Mouse (Mus musculus): Measurements from ENCODE around the gene Golga3. TPM values are rescaled to one million over a fixed set of nuclear protein-coding genes. Genes with fewer than 3 reads are reported as not detected.

Gene Golga3
- polyA plus RNA-seq, 1 experiment from 2014 or later, result 17.9 TPM

GRCm38 (mm10) chr5:110225056-110225455 lies 48.6 kb downstream of the Golga3 start:
- Histone ChIP-seq H3K4me3 (ENCODE audit: low read depth, low read length) (no peak overlapping the region), H3K9me3 (ENCODE audit: control insufficient read depth, low read length) (no peaks in the 10 kb centered on the region), H3K4me2 (no peak overlapping the region), H3K27me3 (ENCODE audit: control insufficient read depth, insufficient read depth, low read length) (no peaks in the 10 kb centered on the region), H3K4me1 (ENCODE audit: control insufficient read depth, insufficient read depth, low read length) (peaks cover 3% of the 10 kb centered on the region), H3K36me3 (ENCODE audit: control insufficient read depth, insufficient read depth, low read length) (peaks cover 11% of the 10 kb centered on the region), H3K9ac (ENCODE audit: low read length) (no peak overlapping the region), H3K27ac (ENCODE audit: low read depth, low read length) (no peak overlapping the region)
- 85% methylated on average over 3 of the region's 3 CpGs for WGBS
- DNase-seq (ENCODE audit: low spot score, missing footprints) (no peak), ATAC-seq (ENCODE audit: low FRiP score) (no peak)

GRCm38 (mm10) chr5:110227336-110227883 lies 50.9 kb downstream of the Golga3 start:
- Histone ChIP-seq H3K36me3 (ENCODE audit: control insufficient read depth, insufficient read depth, low read length) (peaks cover 3% of the 10 kb centered on the region; the same call in 1 of the 2 replicates), H3K4me2 (no peak overlapping the region), H3K27me3 (ENCODE audit: control insufficient read depth, insufficient read depth, low read length) (no peaks in the 10 kb centered on the region), H3K9ac (ENCODE audit: low read length) (no peak overlapping the region), H3K27ac (ENCODE audit: low read depth, low read length) (no peak overlapping the region), H3K9me3 (ENCODE audit: control insufficient read depth, low read length) (no peaks in the 10 kb centered on the region), H3K4me1 (ENCODE audit: control insufficient read depth, insufficient read depth, low read length) (peaks cover 13% of the 10 kb centered on the region), H3K4me3 (ENCODE audit: low read depth, low read length) (no peak overlapping the region)
- DNase-seq (ENCODE audit: low spot score, missing footprints), result peak; percentile 26
- 54% methylated on average over 1 of the region's 1 CpGs for WGBS
- ATAC-seq (ENCODE audit: low FRiP score), result no peak

- H3K4me3 ChIP-seq (ENCODE audit: low read depth, low read length), result peak overlapping the region; percentile 92
- peak overlapping the region; percentile 96 for H3K9ac ChIP-seq (ENCODE audit: low read length)
- peak; percentile 92 for DNase-seq (ENCODE audit: low spot score, missing footprints)
- 9% methylated on average over 8 of the region's 8 CpGs for WGBS
- H3K36me3 ChIP-seq (ENCODE audit: control insufficient read depth, insufficient read depth, low read length), result no peaks in the 10 kb centered on the region; the same call in 1 of the 2 replicates
- H3K9me3 ChIP-seq (ENCODE audit: control insufficient read depth, low read length), result no peaks in the 10 kb centered on the region
- ATAC-seq (ENCODE audit: low FRiP score), result 0 out of 2 replicates have a peak, but pooled peaks have one; percentile 10
- H3K27ac ChIP-seq (ENCODE audit: low read depth, low read length), result peak overlapping the region; percentile 90; the same call in 1 of the 2 replicates
- H3K4me1 ChIP-seq (ENCODE audit: control insufficient read depth, insufficient read depth, low read length), result peaks cover 14% of the 10 kb centered on the region
- peak overlapping the region; percentile 49 for H3K4me2 ChIP-seq
- no peaks in the 10 kb centered on the region for H3K27me3 ChIP-seq (ENCODE audit: control insufficient read depth, insufficient read depth, low read length)
Measured at GRCm38 (mm10) chr5:110230401-110230779, 53.9 kb downstream of the Golga3 start.

DNA sequence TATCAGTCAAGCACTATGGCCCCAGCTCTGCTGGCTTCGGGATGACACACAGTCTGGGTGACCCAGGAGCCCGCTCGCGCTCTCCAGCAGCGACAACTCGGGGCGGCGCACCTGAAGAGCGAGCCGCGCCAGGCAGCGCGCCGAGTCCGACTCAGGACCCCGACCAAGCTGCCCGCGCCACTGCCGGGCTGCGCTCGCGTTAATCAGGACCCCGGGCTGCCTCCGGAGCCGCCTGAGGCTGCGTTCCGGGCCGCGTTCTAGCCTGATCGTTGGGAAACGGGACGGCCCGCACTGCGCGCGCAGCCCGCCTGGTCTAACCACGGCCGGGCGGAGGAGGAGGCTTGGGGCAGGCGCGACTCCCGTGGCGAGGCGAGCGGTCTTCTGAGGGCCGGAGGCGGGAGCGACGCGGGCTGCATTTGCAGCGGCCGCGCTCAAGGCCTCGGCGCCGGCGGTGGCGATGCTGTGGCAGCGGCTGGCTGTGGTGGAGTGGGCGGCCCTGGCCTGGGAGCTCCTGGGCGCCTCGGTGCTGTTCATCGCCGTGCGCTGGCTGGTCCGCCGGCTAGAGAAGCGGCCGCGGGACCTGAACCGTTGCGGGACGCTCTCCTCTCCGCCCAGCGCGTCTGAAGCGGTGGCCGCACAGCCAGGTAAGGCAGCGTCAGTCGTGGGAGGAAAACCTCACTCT lies 54.4 kb downstream of the Golga3 start, which contains the start of gene Ankle2:
Gene Ankle2, plus strand, starts transcription at position 225 of the 682 bp plus-strand sequence.
- H3K27me3 ChIP-seq (ENCODE audit: control insufficient read depth, insufficient read depth, low read length), result no peaks in the 10 kb centered on the region
- H3K4me2 ChIP-seq, result peak within 1 kb of the TSS; percentile 49
- H3K27ac ChIP-seq (ENCODE audit: low read depth, low read length), result peak within 1 kb of the TSS; percentile 90
- H3K4me3 ChIP-seq (ENCODE audit: low read depth, low read length), result peak within 1 kb of the TSS; percentile 92
- H3K4me1 ChIP-seq (ENCODE audit: control insufficient read depth, insufficient read depth, low read length), result peaks cover 14% of the 10 kb centered on the region
- H3K9me3 ChIP-seq (ENCODE audit: control insufficient read depth, low read length), result no peaks in the 10 kb centered on the region
- H3K36me3 ChIP-seq (ENCODE audit: control insufficient read depth, insufficient read depth, low read length), result no peaks in the 10 kb centered on the region; the same call in 1 of the 2 replicates
- under 1% methylated on average over 76 of the region's 81 CpGs for WGBS
- DNase-seq (ENCODE audit: low spot score, missing footprints) (peak; percentile 100), ATAC-seq (ENCODE audit: low FRiP score) (peak; percentile 97)
- H3K9ac ChIP-seq (ENCODE audit: low read length), result peak within 1 kb of the TSS; percentile 96

- DNase-seq (ENCODE audit: low spot score, missing footprints), result peak; percentile 86
- Histone ChIP-seq H3K4me3 (ENCODE audit: low read depth, low read length) (peak overlapping the region; percentile 92), H3K27ac (ENCODE audit: low read depth, low read length) (no peak overlapping the region), H3K9me3 (ENCODE audit: control insufficient read depth, low read length) (no peaks in the 10 kb centered on the region), H3K27me3 (ENCODE audit: control insufficient read depth, insufficient read depth, low read length) (no peaks in the 10 kb centered on the region), H3K9ac (ENCODE audit: low read length) (peak overlapping the region; percentile 96), H3K4me2 (peak overlapping the region; percentile 49), H3K4me1 (ENCODE audit: control insufficient read depth, insufficient read depth, low read length) (peaks cover 14% of the 10 kb centered on the region), H3K36me3 (ENCODE audit: control insufficient read depth, insufficient read depth, low read length) (peaks cover 5% of the 10 kb centered on the region; the same call in 1 of the 2 replicates)
- 0 out of 2 replicates have a peak, but pooled peaks have one; percentile 8 for ATAC-seq (ENCODE audit: low FRiP score)
- WGBS, result 42% methylated on average over 13 of the region's 13 CpGs
Measured at GRCm38 (mm10) chr5:110231638-110232037, 55.1 kb downstream of the Golga3 start.

DNA sequence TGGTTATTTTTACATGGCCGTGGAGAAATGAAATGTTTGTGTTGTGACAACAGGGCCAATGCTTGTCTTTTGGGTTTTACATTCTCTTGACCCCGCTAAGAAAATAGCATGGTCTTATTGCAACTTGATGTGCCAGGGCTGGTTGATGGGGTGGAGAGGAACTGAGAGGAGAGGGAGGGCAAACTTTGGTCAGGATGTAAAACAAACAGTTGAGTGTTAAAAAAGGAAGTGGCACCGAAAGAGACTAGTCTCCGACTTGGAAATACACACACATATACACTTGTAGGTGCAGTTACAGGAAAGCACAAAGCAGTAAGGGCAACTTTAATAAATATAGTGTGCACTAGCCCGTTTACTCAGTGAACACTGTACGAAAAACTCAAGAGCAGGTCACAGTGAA lies 55.8 kb downstream of the Golga3 start:
- H3K27ac ChIP-seq (ENCODE audit: low read depth, low read length), result no peak overlapping the region
- WGBS, result 91% methylated on average over 6 of the region's 6 CpGs
- H3K4me3 ChIP-seq (ENCODE audit: low read depth, low read length), result no peak overlapping the region
- no peak overlapping the region for H3K9ac ChIP-seq (ENCODE audit: low read length)
- H3K4me2 ChIP-seq, result no peak overlapping the region
- no peaks in the 10 kb centered on the region for H3K27me3 ChIP-seq (ENCODE audit: control insufficient read depth, insufficient read depth, low read length)
- no peak for ATAC-seq (ENCODE audit: low FRiP score)
- DNase-seq (ENCODE audit: low spot score, missing footprints), result peak; percentile 45
- H3K36me3 ChIP-seq (ENCODE audit: control insufficient read depth, insufficient read depth, low read length), result peaks cover 5% of the 10 kb centered on the region; the same call in 1 of the 2 replicates
- peaks cover 14% of the 10 kb centered on the region for H3K4me1 ChIP-seq (ENCODE audit: control insufficient read depth, insufficient read depth, low read length)
- H3K9me3 ChIP-seq (ENCODE audit: control insufficient read depth, low read length), result no peaks in the 10 kb centered on the region

GRCm38 (mm10) chr5:110244091-110244490 lies 67.6 kb downstream of the Golga3 start:
- Histone ChIP-seq H3K9ac (ENCODE audit: low read length) (no peak overlapping the region), H3K4me1 (ENCODE audit: control insufficient read depth, insufficient read depth, low read length) (no peaks in the 10 kb centered on the region), H3K4me2 (no peak overlapping the region), H3K4me3 (ENCODE audit: low read depth, low read length) (no peak overlapping the region), H3K36me3 (ENCODE audit: control insufficient read depth, insufficient read depth, low read length) (peaks cover 28% of the 10 kb centered on the region), H3K27me3 (ENCODE audit: control insufficient read depth, insufficient read depth, low read length) (no peaks in the 10 kb centered on the region), H3K27ac (ENCODE audit: low read depth, low read length) (no peak overlapping the region), H3K9me3 (ENCODE audit: control insufficient read depth, low read length) (no peaks in the 10 kb centered on the region)
- DNase-seq (ENCODE audit: low spot score, missing footprints), result peak; percentile 47
- WGBS, result 85% methylated on average over 2 of the region's 2 CpGs
- ATAC-seq (ENCODE audit: low FRiP score), result no peak

DNA sequence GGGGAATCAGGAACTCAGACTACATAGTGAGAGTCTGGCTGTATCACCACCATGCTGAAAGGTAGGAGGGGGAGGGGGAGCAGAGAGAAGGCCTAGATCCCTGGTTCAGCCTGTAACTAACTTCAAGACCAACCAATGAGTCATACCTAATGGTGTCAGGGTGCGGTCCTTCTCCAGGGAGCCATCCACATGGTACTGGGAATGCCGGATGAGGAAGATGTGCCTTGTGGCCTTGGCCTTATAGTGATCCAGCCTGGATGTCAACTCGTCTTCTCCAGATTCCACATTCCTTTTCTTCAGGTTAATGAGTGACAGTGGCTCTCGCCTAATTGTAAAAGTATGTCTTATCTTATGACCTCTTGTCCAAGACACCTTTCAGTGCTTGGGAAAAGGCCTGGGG lies 90.4 kb downstream of the Golga3 start:
- Histone ChIP-seq H3K9ac (ENCODE audit: low read length) (no peak overlapping the region), H3K4me3 (ENCODE audit: low read depth, low read length) (no peak overlapping the region), H3K4me2 (no peak overlapping the region), H3K27me3 (ENCODE audit: control insufficient read depth, insufficient read depth, low read length) (no peaks in the 10 kb centered on the region), H3K27ac (ENCODE audit: low read depth, low read length) (no peak overlapping the region), H3K4me1 (ENCODE audit: control insufficient read depth, insufficient read depth, low read length) (peaks cover 9% of the 10 kb centered on the region), H3K9me3 (ENCODE audit: control insufficient read depth, low read length) (no peaks in the 10 kb centered on the region), H3K36me3 (ENCODE audit: control insufficient read depth, insufficient read depth, low read length) (peaks cover 20% of the 10 kb centered on the region)
- DNase-seq (ENCODE audit: low spot score, missing footprints) (no peak), ATAC-seq (ENCODE audit: low FRiP score) (no peak)
- 88% methylated on average over 4 of the region's 4 CpGs for WGBS

Measured in midbrain, embryonic 11.5 days (tissue).